Mouse (Mus musculus) G1E (cell line): ENCODE data around the gene Lemd1. TPM values are rescaled to one million over a fixed set of nuclear protein-coding genes. Genes with fewer than 3 reads are reported as not detected.

Experiments used
- ATAC-seq: 2 replicates; pipeline ENCODE4 v1.8.0; 2016; ENCODE audit warnings: mild to moderate bottlenecking; ENCODE audit not compliant: insufficient number of reproducible peaks, poor library complexity, low FRiP score, severe bottlenecking; ENCODE audit errors: extremely low read depth
- DNase-seq: peaks from one replicate; pipeline ENCODE4 v3.0.0; 2012; ENCODE audit warnings: low spot score
- H3K27me3 ChIP-seq: 2 replicates; pipeline ENCODE4 v1.6.1; 2012; ENCODE audit warnings: mild to moderate bottlenecking, low read length, inconsistent platforms; ENCODE audit not compliant: insufficient read depth
- H3K36me3 ChIP-seq: replicated peaks from 2 replicates; pipeline ENCODE3; 2012; ENCODE audit warnings: mild to moderate bottlenecking, inconsistent platforms
- H3K4me1 ChIP-seq: 2 replicates; pipeline ENCODE4 v1.6.1; 2012; ENCODE audit warnings: low read depth, low read length, inconsistent platforms, mixed read lengths; ENCODE audit not compliant: insufficient read depth
- H3K4me3 ChIP-seq: 2 replicates; pipeline ENCODE4 v1.5.1; 2012; ENCODE audit warnings: low read depth, mild to moderate bottlenecking, inconsistent platforms, low read length, moderate library complexity, mixed read lengths
- H3K9me3 ChIP-seq: replicated peaks from 2 replicates; pipeline ENCODE4 v1.6.1; 2012; ENCODE audit warnings: inconsistent platforms
- CTCF ChIP-seq: IDR thresholded peaks from 2 replicates; pipeline ENCODE4 v1.5.1; 2012; ENCODE audit warnings: low read depth, low read length, inconsistent platforms, mixed read lengths
- GATA1 ChIP-seq: IDR thresholded peaks from 2 replicates; pipeline ENCODE4 v1.6.1; 2012; ENCODE audit warnings: borderline replicate concordance, low read length, inconsistent platforms, mixed read lengths
- GATA2 ChIP-seq: IDR thresholded peaks from 2 replicates; pipeline ENCODE4 v1.6.1; 2012; ENCODE audit warnings: low read depth, low read length, inconsistent platforms, borderline replicate concordance
- POLR2AphosphoS5 ChIP-seq: IDR thresholded peaks from 2 replicates; pipeline ENCODE4 v1.6.1; 2012; ENCODE audit warnings: low read depth, low read length, inconsistent platforms; ENCODE audit not compliant: insufficient replicate concordance
- TAL1 ChIP-seq: conservative IDR thresholded peaks from 2 replicates; pipeline ENCODE4 v1.6.1; 2012; ENCODE audit warnings: low read depth, low read length, inconsistent platforms, mixed read lengths
- polyA plus RNA-seq: library from polyadenylated mRNA; stranded (reverse); fragments of >175 nt; gene quantifications from 2 replicates; pipeline ENCODE4 v1.2.3, GENCODE M21; 2012
- total RNA-seq, 2 experiments: library from RNA; stranded (forward) in 1 of 2; stranded (reverse) in 1 of 2; fragments of 200-1000 nt in 1 of 2; fragments of >200 nt in 1 of 2; fragmentation: Nextera tagmentation in 1 of 2; gene quantifications; 2 replicates each; pipeline ENCODE4 v1.2.3; 2014 to 2017

The Lemd1 gene
- not detected in 2 replicates for total RNA-seq (2014; fragmentation: Nextera tagmentation)
- 0.17 and 0.44 TPM in 2 replicates for total RNA-seq (2017)
- polyA plus RNA-seq: not detected in 2 replicates

DNA sequence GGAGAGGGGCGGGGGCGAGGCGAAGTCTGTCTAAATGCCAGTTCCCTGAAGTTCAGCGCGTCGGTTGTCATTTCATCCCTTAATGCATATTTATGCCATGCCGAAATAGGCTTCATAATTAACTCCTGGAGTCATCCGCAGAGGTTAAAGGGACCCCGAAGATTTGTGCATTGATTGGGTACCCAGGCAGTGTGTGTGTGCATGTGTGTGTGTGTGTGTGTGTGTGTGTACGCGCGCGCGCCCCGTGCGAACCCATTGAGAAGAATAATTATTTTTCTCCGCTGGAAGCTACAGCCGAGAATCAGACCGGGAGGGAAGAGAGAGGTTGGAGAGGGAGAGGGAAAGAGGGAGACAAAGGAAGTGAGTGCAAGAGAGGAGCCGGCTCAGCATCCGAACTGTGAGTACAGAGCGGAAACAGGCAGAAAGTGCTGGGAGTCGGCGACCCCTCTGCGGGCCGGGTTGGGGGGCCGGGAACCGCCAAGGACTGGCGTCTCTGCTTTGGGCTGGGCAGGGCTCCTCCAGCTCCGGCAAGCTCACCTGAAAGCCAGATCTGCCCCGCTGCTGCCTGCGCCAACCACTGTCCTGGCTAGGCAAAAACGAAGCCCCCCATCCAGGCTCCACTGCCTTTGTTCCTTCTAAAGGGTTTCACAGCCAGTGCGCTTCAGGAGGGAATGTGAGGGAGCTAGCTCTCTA, at the start of gene Lemd1, which contains the start of gene AC124108.1:
Lemd1 (plus strand) TSS at position 339 of the 693 bp plus-strand sequence.
AC124108.1 (plus strand) TSS at position 365 of the 693 bp plus-strand sequence.
- H3K36me3 ChIP-seq: no peaks in the 10 kb centered on the region
- peaks cover 5% of the 10 kb centered on the region for H3K9me3 ChIP-seq
- TF ChIP-seq GATA1 (no peak), POLR2AphosphoS5 (no peak)
- H3K27me3 ChIP-seq: peaks cover 26% of the 10 kb centered on the region
- ATAC-seq (no peak), DNase-seq (no peak)
- H3K4me1 ChIP-seq: no peaks in the 10 kb centered on the region
- H3K4me3 ChIP-seq: no peak within 1 kb of the TSS

DNA sequence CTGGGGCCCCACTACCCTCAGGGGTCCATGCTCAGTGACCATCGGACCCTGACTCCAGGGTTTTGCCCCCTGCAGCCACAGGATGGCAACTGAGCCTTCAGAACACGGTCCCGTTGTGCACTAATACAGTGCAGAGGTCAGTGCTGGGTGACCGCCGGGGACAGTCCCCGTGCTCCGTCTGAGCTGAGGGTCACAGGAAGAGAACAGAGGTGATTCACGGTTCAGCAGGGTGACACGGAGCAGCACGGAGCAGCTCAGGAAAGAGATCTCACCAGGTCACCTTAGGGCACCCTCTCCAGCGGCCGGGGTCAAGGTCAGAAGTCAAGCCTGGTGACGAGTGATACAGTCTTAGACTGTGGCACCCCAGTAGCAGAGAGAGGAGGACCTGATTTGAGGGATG, 49.5 kb upstream of the Lemd1 start:
- Histone ChIP-seq H3K4me1 (no peaks in the 10 kb centered on the region), H3K4me3 (no peak overlapping the region), H3K9me3 (no peaks in the 10 kb centered on the region), H3K36me3 (no peaks in the 10 kb centered on the region), H3K27me3 (peaks cover 44% of the 10 kb centered on the region)
- no peak for DNase-seq
- ATAC-seq: no peak
- TF ChIP-seq GATA2: no peak
- TF ChIP-seq GATA1: no peak
- no peak for TF ChIP-seq POLR2AphosphoS5
- no peak for TF ChIP-seq CTCF
- no peak for TF ChIP-seq TAL1

DNA sequence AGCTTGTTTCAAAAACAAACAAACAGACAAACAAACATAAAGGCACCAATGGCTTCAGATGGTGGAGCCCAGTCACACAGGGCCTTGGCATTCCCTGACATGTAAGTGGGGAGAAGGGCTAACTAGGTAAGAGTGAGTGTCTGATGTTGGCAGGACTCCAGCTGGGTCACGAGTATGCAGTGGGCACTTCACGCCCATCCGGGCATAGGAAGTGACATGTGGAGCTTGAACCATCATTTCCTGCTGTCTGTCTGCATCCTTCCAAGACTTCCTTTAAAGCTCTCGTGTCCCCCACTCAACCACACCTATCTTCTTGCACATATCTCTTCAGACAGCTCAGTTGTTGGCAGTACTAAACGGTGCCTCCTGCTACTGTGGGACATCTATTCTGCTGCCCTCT, 48.2 kb upstream of the Lemd1 start:
- H3K9me3 ChIP-seq: no peaks in the 10 kb centered on the region
- peaks cover 40% of the 10 kb centered on the region for H3K27me3 ChIP-seq
- DNase-seq (no peak), ATAC-seq (no peak)
- H3K4me3 ChIP-seq: no peak overlapping the region
- H3K36me3 ChIP-seq: no peaks in the 10 kb centered on the region
- TF ChIP-seq POLR2AphosphoS5 (no peak), TAL1 (no peak), CTCF (no peak), GATA2 (no peak), GATA1 (no peak)
- H3K4me1 ChIP-seq: no peaks in the 10 kb centered on the region

DNA sequence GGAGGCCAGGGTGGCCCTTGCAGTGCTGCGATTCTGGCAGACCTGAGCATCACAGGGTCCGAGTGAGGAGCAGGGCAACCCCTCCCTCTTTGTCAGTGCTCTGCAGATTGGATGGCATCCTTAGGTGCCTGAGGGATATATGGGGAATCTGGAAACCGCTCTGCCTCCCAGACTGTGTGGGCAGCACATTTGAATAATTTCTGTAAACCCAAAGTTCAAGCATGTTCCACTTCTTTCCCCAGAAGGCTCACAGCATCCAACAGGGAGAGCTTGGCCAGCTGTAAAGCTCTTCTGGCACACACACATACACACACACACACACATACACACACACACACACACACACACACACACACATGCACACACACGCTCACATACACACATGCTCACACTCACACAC, 47.5 kb upstream of the Lemd1 start:
- TF ChIP-seq GATA1 (no peak), GATA2 (no peak), CTCF (no peak), POLR2AphosphoS5 (no peak), TAL1 (no peak)
- peaks cover 37% of the 10 kb centered on the region for H3K27me3 ChIP-seq
- H3K9me3 ChIP-seq: no peaks in the 10 kb centered on the region
- no peaks in the 10 kb centered on the region for H3K36me3 ChIP-seq
- no peak overlapping the region for H3K4me3 ChIP-seq
- ATAC-seq: no peak
- DNase-seq: no peak
- H3K4me1 ChIP-seq: no peaks in the 10 kb centered on the region

DNA sequence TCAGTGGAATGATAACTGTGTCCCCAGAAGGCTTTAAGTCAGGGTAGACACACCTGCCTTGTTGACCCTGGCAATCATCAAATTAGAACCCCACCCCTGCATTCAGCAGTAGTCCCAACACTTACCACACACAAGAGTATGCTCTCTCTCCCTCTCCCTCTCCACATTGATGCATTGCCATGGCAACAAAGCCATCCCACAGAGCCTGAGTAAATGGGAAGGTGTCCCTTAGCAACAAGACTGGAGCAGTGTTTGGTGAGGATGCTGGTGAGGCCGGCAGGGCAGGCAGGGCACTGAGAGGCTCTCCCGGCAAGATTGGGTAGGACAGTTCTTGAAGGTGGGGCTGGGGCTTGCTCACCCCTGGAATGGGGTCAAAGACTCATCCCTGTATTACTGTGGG, 47.0 kb upstream of the Lemd1 start:
- Histone ChIP-seq H3K36me3 (no peaks in the 10 kb centered on the region), H3K4me1 (no peaks in the 10 kb centered on the region), H3K27me3 (peaks cover 34% of the 10 kb centered on the region), H3K4me3 (no peak overlapping the region), H3K9me3 (no peaks in the 10 kb centered on the region)
- ATAC-seq: no peak
- no peak for DNase-seq
- no peak for TF ChIP-seq CTCF
- no peak for TF ChIP-seq GATA2
- no peak for TF ChIP-seq TAL1
- no peak for TF ChIP-seq GATA1
- TF ChIP-seq POLR2AphosphoS5: no peak

DNA sequence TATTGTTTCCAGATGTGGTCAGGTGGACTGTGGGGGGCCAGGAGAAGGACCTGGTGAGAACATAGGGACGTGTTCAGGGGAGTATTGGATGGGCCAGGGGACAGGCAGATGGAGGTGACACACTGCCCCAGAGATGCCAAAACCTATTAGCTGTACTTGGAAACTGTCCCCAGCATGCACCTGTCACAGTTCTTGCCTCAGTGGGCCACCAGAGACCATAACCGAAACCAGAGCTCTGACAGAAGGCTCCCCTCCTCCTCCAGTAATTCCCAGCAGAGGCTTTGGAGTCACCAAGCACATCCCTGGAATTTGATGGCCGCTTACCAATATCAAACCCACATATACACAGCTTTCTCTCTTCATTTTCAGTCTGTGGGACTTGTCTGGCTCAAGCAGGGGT, 46.4 kb upstream of the Lemd1 start:
- ATAC-seq (no peak), DNase-seq (no peak)
- Histone ChIP-seq H3K36me3 (no peaks in the 10 kb centered on the region), H3K9me3 (no peaks in the 10 kb centered on the region), H3K4me3 (no peak overlapping the region), H3K4me1 (no peaks in the 10 kb centered on the region), H3K27me3 (peaks cover 35% of the 10 kb centered on the region)
- TF ChIP-seq GATA2 (no peak), GATA1 (no peak), POLR2AphosphoS5 (no peak), TAL1 (no peak), CTCF (no peak)
